Mouse (Mus musculus): ENCODE data around the gene Qrsl1.

Qrsl1 gene

DNA sequence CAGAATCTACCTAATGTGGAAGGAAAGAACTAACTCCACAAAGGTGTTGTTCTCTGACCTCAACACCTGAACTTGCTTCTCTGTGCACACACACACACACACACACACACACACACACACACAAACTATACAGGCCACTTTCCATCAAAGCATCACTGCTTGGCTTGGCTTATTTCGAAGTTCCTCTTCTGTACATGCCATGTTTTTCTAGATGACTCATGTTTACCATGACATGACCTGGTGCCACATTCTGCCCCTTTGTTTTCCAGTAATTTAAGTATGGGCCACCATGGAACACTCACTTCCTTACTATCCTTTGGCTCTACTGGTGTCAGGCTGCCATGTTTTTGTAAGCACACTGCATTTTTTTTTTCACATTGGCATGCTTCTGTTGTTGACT lies 30.1 kb downstream of the Qrsl1 start:
- DNase-seq (ENCODE audit: low read depth, low spot score), result no peak

DNA sequence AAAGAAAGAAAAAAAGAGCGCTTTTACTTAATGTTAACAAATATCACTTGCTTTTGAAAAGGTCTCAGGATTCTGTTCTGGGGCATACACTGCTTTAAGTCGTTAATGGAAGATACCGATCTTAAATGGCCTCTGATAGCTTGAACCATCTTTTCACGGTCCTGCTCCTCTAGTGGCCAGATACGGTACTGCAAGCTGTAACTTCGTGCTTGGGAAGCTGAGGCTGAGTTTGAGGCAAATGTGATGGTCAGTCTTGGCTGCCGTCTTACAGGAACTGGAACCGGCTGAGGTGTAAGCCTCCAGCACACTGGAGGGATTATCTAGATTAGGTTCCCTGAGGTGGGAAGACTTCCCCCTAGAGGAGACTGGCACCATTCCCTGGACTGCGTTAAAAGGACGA lies 30.8 kb downstream of the Qrsl1 start:
- DNase-seq (ENCODE audit: low read depth, low spot score), result peak; percentile 17

DNA sequence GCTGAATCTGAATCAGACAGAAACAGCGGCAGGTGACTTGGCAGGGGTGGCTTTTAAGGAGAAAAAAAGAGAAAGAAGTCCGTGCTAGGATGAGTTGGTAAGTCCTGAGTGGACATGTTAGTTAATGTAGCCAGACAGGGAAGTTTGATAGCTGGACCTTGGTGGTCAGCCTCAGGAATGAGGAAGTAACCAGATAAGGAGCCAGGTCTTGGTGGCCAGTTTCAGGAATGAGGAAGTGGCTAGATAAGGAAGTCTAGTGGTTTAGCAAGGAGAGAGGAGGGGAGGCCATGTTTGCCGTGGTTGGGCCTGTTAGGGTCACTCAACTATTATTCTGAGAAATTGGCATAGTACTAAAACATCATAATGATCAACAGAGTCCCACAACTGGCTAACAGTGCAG lies 45.2 kb downstream of the Qrsl1 start:
- DNase-seq (ENCODE audit: low read depth, low spot score), result peak; percentile 30

DNA sequence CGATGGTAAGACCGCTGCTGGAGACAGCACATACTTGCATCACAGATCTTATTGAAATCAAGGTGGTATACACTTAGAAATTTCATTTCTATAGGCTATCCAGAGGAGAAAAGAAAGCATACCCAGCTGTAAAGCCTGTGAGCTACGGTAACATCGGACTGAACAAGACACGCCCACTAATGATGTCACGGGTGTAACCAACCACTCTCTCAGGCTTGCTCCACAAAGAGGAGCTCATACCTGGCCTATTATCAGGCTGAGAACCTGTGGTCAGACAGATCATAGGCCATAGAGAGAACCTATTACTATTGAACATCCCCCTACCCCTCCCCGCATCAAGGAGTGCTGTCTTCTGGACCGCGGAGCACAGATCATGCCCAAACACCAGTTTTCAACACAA lies 45.6 kb downstream of the Qrsl1 start:
- DNase-seq (ENCODE audit: low read depth, low spot score), result no peak

DNA sequence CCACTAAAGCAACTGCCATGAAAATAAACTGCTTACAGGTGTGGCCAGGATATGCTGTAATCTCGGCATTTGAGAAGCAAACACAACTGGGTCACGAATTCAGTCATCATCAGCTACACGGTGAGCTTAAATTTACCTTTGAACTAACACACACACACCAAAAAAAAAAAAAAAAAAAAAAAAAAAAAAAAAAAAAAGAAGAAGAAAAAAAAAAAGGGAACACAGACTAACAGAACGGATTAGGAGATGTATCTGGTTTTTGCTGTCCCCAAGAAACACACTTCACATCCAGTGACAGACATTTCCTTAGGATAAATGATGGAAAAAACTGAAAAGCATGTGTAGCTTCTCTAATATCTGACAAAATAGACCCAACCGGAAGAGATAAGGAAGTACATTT lies 49.6 kb downstream of the Qrsl1 start:
- DNase-seq (ENCODE audit: low read depth, low spot score), result no peak

DNA sequence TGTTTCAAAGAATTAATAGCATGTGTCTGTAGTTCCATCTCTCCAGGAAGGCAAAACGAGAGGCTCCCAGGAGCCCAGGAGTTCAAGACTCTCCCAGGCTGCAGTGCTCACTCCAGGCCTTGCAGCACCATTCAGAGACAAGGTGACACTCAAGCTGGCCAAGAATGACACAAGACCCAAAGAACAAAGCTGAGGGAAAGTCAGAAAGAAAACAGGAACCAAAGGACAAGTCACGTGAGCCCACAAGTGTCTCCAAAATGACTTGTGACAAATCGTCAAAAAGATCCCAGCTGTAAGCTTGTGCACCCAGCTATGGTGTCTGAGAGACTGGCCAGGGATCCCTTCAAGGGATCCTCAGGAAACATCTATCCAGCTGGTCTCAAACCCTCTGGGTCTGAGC lies 52.1 kb downstream of the Qrsl1 start:
- DNase-seq (ENCODE audit: low read depth, low spot score), result no peak

DNA sequence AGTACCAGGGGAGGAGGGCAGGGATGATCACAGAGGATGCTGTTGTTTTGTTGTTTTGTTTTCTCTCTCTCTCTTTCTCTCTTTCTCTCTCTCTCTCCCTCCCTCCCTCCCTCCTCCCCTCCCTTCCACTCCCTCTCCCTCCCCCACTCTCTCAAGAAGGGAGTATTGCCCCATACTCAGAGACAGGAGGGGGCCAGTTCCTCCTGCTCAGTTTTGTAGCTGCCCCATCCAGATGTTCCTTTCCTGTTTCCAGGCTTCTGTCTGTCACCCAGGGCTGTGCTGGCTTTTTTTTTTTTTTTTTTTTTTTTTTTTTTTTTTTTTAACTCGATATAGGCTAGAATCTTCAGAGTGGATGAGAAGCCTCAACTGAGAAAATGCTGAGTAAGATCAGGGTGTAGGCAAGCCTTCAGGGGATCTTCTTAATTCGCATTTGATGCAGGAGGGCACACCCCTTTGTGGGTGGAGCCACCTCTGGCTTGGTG lies 55.4 kb downstream of the Qrsl1 start:
- DNase-seq (ENCODE audit: low read depth, low spot score), result no peak

DNA sequence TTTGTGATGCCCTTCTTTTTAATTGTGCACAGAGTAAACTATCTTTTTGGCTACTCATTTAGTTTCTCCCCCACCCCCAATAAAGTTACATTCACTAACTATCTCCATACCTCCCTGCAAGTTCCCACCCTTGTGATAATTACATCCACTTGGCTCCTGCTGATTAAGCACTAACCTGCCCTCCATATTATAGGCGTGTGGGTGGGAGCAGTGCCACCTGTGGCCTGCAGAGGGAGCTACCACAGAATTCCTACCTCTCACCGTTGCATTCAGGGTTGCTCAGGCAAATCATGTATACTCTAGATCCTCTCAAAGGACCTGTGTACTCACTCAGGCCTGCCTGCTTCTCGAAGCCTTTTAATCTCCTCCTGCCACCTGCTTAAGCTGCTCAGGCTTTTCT lies 56.1 kb downstream of the Qrsl1 start:
- DNase-seq (ENCODE audit: low read depth, low spot score), result no peak

DNA sequence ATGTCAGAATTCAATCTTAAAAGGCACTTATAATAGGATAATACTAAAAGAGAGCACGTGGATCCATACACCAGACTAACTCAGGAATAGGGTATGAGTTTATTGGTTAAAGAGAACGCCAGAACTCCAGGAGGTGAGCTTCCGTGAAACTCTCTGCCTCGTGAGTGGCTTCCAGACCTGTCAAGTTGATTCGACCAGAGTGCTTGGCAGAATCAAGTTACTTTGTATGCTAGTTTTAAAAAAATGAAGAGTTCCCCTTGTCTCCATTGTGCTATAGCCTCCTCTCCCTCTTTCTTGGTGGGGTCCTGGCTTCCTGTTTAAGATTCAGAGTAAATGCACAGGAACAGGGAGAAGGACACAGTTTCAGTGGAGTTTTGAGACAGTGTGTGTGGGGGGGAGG lies 60.1 kb downstream of the Qrsl1 start:
- DNase-seq (ENCODE audit: low read depth, low spot score), result no peak

DNA sequence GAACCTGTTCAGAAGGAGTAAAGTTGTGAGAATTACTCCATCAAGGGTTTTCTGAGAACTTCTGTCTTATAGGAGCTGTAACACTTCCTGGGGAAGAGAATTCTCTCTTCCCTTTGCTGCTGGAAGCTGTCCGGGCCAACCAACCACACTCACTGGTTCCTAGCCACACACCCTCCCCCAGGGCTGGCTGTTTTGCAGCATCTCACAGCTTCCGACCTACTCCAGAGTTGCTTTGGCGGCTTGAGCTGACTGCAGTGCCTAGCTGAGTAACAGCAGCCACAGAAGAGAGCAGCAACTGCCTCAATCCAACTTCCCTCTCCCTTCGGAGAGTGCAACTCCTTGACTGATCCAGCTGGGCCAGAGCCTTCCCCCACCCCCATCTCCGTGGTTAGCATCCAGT lies 68.7 kb downstream of the Qrsl1 start:
- peak; percentile 29 for DNase-seq (ENCODE audit: low read depth, low spot score)

DNA sequence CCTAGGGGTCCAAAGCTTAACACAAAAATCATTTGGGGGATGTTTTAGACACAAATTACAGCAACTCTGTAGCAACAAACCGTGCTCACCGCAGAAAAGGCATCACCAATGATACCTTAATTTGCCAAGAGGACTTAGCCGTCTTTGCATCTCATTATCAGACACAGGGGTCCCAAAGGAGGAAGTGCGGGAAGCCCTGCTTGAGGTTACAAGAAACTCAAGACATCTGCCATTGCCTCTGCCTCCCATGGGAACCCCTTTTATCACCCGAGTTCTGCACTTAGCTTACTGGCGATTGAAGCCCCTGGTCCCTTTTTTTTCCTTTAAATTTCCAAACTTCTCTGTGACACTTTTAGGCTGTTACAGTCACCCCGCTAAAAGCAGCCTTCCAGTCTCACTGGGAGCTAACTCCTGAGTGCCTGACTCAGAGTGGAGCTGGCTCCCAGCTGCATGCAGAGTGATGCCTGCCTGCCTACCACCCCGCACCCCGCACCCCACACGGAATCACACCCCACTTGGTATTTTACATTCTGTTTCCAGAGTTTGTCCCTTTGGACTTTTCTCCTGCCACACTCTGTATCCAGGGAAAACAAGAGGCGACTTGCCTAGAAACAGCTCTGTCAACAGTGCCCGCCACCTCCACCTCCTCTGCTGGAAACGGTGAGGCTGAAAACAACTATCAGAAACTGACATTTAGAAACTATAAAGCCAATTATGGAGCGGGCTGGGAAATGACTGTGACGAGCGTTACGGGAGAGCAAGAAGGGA lies 71.1 kb downstream of the Qrsl1 start:
- peak; percentile 37 for DNase-seq (ENCODE audit: low read depth, low spot score)

DNA sequence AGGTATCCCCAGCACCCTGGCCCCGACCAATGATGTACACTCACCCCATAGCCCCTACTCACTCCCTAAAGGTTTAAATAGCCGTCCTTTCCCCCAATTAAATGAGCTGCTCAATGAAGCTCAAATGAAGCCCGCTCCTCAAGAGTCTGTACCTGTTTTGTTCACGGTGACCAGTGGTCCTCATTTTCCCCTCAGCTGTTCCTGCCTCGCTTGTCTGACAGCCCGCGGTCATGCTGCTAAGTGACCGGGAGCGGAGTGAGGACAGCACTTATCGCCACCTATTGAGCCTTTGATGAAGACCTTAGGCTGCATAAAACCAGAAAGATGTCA lies 72.9 kb downstream of the Qrsl1 start:
- no peak for DNase-seq (ENCODE audit: low read depth, low spot score)

DNA sequence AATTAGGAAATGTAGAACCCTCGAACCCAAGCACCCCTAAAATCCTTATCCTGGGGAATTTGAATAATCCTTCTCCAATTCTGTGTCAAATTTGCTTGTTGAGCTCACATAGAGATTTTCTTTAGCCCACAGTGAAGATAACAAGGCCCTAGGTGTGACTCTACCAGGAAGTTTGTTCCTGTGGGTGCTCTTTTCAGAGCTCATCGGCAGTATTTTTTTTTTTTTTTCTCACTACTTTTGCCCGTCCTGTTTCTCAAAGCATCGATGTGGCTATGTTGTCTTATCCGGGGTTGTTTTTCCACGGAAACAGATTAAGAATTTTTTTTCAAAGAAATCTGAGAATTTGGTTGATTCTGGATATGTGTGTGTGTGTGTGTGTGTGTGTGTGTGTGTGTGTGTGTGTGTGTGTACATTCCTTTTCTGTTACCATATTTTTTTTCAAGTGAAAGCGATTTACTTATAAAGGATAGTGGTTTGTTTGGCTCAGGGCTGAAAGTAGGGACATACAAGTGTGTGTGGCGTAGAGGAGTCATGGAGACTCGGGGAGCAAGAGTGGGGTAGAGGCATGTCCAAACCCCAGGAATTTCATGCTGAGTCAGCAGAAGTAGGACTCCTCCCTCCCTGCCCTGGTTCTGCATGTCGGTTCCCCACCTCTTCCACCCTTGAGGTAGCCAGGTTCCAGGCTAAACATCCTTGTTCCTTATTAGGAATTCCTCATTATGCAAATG lies 73.4 kb downstream of the Qrsl1 start:
- DNase-seq (ENCODE audit: low read depth, low spot score), result no peak

DNA sequence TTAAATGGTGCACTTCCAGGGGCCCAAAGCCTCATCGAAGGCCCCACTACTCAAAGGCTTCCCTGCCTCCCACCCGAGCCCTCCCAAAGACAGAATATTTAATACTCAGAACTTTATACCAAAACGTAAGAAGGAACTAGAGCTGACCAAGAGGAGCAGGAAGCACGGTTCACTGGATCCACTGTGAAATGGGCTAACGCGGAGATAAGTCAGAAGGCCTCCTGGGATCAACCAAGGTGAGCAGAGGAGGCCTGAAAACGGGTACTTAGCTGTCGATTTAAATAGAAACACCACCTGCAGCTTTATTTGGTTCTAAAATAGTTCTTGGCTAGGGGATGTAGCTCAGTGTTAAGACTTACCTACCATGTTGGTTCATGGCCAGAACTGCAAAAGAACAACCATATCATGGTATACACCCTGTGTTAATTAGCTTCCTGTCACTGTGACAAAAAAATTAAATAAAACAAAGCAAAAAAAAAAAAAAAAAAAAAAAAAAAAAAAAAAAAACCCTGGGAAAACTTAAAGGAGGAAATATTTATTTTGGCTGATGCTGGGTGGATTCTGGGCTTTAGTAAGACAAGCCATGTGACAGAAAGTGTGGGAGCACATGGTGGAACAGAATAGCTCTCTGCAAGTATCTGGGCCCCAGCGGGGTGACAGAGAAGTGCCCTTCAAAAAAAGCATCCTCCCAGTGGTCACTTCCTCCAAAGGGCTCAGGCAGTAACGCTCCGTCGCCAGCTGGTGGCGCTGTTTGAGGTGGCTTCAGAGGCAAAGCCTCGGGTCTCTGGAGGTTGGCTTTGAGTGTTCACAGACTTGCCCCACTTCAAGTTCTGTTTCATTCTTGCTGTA lies 74.5 kb downstream of the Qrsl1 start:
- DNase-seq (ENCODE audit: low read depth, low spot score), result no peak

DNA sequence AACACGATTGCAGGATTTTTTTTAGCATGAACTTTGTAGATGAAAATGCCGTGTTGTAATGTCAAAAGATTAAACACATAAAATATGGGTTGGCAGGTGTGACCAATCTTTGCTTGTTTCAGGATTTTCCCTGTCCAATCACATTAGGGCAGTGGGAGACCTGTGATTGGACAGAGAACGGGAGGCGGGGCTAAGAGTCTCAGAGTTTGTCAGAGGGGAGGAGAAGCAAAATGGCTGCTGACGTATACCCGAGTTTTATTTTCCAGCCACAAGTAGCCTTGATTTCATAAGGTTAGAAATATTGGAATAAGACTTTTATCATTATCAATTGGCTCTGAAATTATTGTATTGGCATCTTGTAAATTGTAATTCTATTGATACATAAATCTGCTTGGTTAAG lies 75.8 kb downstream of the Qrsl1 start:
- DNase-seq (ENCODE audit: low read depth, low spot score), result no peak

DNA sequence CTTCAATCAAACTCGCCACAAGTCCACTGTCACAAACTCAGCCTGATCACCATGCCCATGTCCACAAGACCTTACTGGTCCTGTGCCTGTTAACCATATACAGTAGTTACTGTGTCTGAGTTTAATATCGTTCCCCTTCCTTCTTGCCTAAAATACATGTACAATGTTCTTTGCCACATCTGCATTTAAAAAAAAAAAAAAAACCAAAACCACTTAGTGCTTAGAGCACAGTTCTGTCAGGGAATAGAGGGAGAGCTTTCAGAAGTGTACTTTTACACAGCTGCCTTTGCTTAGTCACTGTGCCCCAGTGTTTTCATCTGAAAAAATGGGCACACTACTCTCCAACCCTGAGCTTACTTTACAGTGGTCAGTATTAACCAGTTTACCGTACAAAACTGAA lies 76.8 kb downstream of the Qrsl1 start:
- DNase-seq (ENCODE audit: low read depth, low spot score), result no peak
